Mouse (Mus musculus): ENCODE data around the gene Olfr824. TPM values are rescaled to one million over a fixed set of nuclear protein-coding genes. Genes with fewer than 3 reads are reported as not detected.
"Not testable (repeated sequence)": the region's sequence is repeated elsewhere in the genome, so short reads cannot be mapped to it uniquely, and the experiment has no call there.

Gene Olfr824
- not detected in 2 replicates for polyA plus RNA-seq (2014; fragmentation: Nextera tagmentation; extraction: Ambion mirVana)

GRCm38 (mm10) chr10:130129900-130130299 lies at the start of gene Olfr824:
TSS of gene Olfr824 (minus strand) at chr10:130130000.
- ATAC-seq (replicated peaks; ENCODE audit: low FRiP score); H3K4me1 ChIP-seq (replicated peaks; ENCODE audit: control insufficient read depth, insufficient read depth, low read length); H3K9me3 ChIP-seq (ENCODE audit: control insufficient read depth, low read length); H3K27ac ChIP-seq (ENCODE audit: low read depth, low read length); H3K36me3 ChIP-seq (ENCODE audit: control insufficient read depth, insufficient read depth, low read length); H3K4me3 ChIP-seq (ENCODE audit: low read depth, low read length); H3K4me2 ChIP-seq (ENCODE audit: low read depth, low read length, severe bottlenecking); H3K9ac ChIP-seq (ENCODE audit: low read length); DNase-seq (ENCODE audit: low spot score); H3K27me3 ChIP-seq (ENCODE audit: control insufficient read depth, insufficient read depth, low read length): not testable (repeated sequence)

GRCm38 (mm10) chr10:130166666-130167065 lies 36.9 kb upstream of the Olfr824 start, which contains the start of gene Olfr825:
TSS of gene Olfr825 (minus strand) at chr10:130166766.
- Histone ChIP-seq H3K9ac (ENCODE audit: low read length) (no peak within 1 kb of the TSS), H3K9me3 (ENCODE audit: control insufficient read depth, low read length) (no peaks in the 10 kb centered on the region), H3K36me3 (ENCODE audit: control insufficient read depth, insufficient read depth, low read length) (no peaks in the 10 kb centered on the region), H3K27ac (ENCODE audit: low read depth, low read length) (no peak within 1 kb of the TSS), H3K4me2 (ENCODE audit: low read depth, low read length, severe bottlenecking) (no peak within 1 kb of the TSS), H3K27me3 (ENCODE audit: control insufficient read depth, insufficient read depth, low read length) (no peaks in the 10 kb centered on the region), H3K4me3 (ENCODE audit: low read depth, low read length) (no peak within 1 kb of the TSS), H3K4me1 (replicated peaks; ENCODE audit: control insufficient read depth, insufficient read depth, low read length) (no peaks in the 10 kb centered on the region)
- no peak for DNase-seq (ENCODE audit: low spot score)
- ATAC-seq (replicated peaks; ENCODE audit: low FRiP score), result no peak

- H3K9me3 ChIP-seq (ENCODE audit: control insufficient read depth, low read length), result no peaks in the 10 kb centered on the region
- no peak overlapping the region for H3K4me3 ChIP-seq (ENCODE audit: low read depth, low read length)
- H3K9ac ChIP-seq (ENCODE audit: low read length), result no peak overlapping the region
- H3K27ac ChIP-seq (ENCODE audit: low read depth, low read length), result no peak overlapping the region
- H3K4me1 ChIP-seq (replicated peaks; ENCODE audit: control insufficient read depth, insufficient read depth, low read length), result no peaks in the 10 kb centered on the region
- ATAC-seq (replicated peaks; ENCODE audit: low FRiP score), result no peak
- H3K4me2 ChIP-seq (ENCODE audit: low read depth, low read length, severe bottlenecking), result no peak overlapping the region
- H3K36me3 ChIP-seq (ENCODE audit: control insufficient read depth, insufficient read depth, low read length), result no peaks in the 10 kb centered on the region
- H3K27me3 ChIP-seq (ENCODE audit: control insufficient read depth, insufficient read depth, low read length), result no peaks in the 10 kb centered on the region
- no peak for DNase-seq (ENCODE audit: low spot score)
Observed at GRCm38 (mm10) chr10:130165196-130165595, 35.4 kb upstream of the Olfr824 start.

- 87% methylated on average over 5 of the region's 5 CpGs for WGBS
- no peaks in the 10 kb centered on the region for H3K4me1 ChIP-seq (replicated peaks; ENCODE audit: control insufficient read depth, insufficient read depth, low read length)
- H3K27me3 ChIP-seq (ENCODE audit: control insufficient read depth, insufficient read depth, low read length), result no peaks in the 10 kb centered on the region
- no peak overlapping the region for H3K4me3 ChIP-seq (ENCODE audit: low read depth, low read length)
- H3K4me2 ChIP-seq (ENCODE audit: low read depth, low read length, severe bottlenecking), result no peak overlapping the region
- H3K36me3 ChIP-seq (ENCODE audit: control insufficient read depth, insufficient read depth, low read length), result no peaks in the 10 kb centered on the region
- H3K9ac ChIP-seq (ENCODE audit: low read length), result no peak overlapping the region
- H3K27ac ChIP-seq (ENCODE audit: low read depth, low read length), result no peak overlapping the region
- ATAC-seq (replicated peaks; ENCODE audit: low FRiP score) (no peak), DNase-seq (ENCODE audit: low spot score) (no peak)
- no peaks in the 10 kb centered on the region for H3K9me3 ChIP-seq (ENCODE audit: control insufficient read depth, low read length)
Observed at GRCm38 (mm10) chr10:130144121-130144520, 14.3 kb upstream of the Olfr824 start.

GRCm38 (mm10) chr10:130142481-130142880 lies 12.7 kb upstream of the Olfr824 start:
- H3K4me2 ChIP-seq (ENCODE audit: low read depth, low read length, severe bottlenecking); H3K9ac ChIP-seq (ENCODE audit: low read length); H3K27me3 ChIP-seq (ENCODE audit: control insufficient read depth, insufficient read depth, low read length); H3K4me3 ChIP-seq (ENCODE audit: low read depth, low read length); H3K4me1 ChIP-seq (replicated peaks; ENCODE audit: control insufficient read depth, insufficient read depth, low read length); ATAC-seq (replicated peaks; ENCODE audit: low FRiP score); H3K9me3 ChIP-seq (ENCODE audit: control insufficient read depth, low read length); H3K36me3 ChIP-seq (ENCODE audit: control insufficient read depth, insufficient read depth, low read length); DNase-seq (ENCODE audit: low spot score); H3K27ac ChIP-seq (ENCODE audit: low read depth, low read length): not testable (repeated sequence)
- WGBS, result 89% methylated on average over 5 of the region's 5 CpGs

GRCm38 (mm10) chr10:130134811-130135210 lies 5.0 kb upstream of the Olfr824 start:
- ATAC-seq (replicated peaks; ENCODE audit: low FRiP score) (no peak), DNase-seq (ENCODE audit: low spot score) (no peak)
- no peak overlapping the region for H3K4me2 ChIP-seq (ENCODE audit: low read depth, low read length, severe bottlenecking)
- no peaks in the 10 kb centered on the region for H3K36me3 ChIP-seq (ENCODE audit: control insufficient read depth, insufficient read depth, low read length)
- no peaks in the 10 kb centered on the region for H3K27me3 ChIP-seq (ENCODE audit: control insufficient read depth, insufficient read depth, low read length)
- no peak overlapping the region for H3K9ac ChIP-seq (ENCODE audit: low read length)
- H3K4me1 ChIP-seq (replicated peaks; ENCODE audit: control insufficient read depth, insufficient read depth, low read length), result no peaks in the 10 kb centered on the region
- H3K9me3 ChIP-seq (ENCODE audit: control insufficient read depth, low read length), result no peaks in the 10 kb centered on the region
- H3K4me3 ChIP-seq (ENCODE audit: low read depth, low read length), result no peak overlapping the region
- H3K27ac ChIP-seq (ENCODE audit: low read depth, low read length), result no peak overlapping the region

- not testable (repeated sequence) for H3K4me3 ChIP-seq (ENCODE audit: low read depth, low read length); H3K27ac ChIP-seq (ENCODE audit: low read depth, low read length); H3K4me1 ChIP-seq (replicated peaks; ENCODE audit: control insufficient read depth, insufficient read depth, low read length); H3K27me3 ChIP-seq (ENCODE audit: control insufficient read depth, insufficient read depth, low read length); H3K9me3 ChIP-seq (ENCODE audit: control insufficient read depth, low read length); H3K4me2 ChIP-seq (ENCODE audit: low read depth, low read length, severe bottlenecking); H3K36me3 ChIP-seq (ENCODE audit: control insufficient read depth, insufficient read depth, low read length); H3K9ac ChIP-seq (ENCODE audit: low read length); DNase-seq (ENCODE audit: low spot score); ATAC-seq (replicated peaks; ENCODE audit: low FRiP score)
- 47% methylated on average over 3 of the region's 3 CpGs for WGBS
Observed at GRCm38 (mm10) chr10:130116045-130116444, 13.8 kb downstream of the Olfr824 start.

GRCm38 (mm10) chr10:130115283-130115682 lies 14.5 kb downstream of the Olfr824 start, which contains the start of gene Olfr823:
TSS of gene Olfr823 (minus strand) at chr10:130115383.
- 89% methylated on average over 1 of the region's 1 CpGs for WGBS
- not testable (repeated sequence) for H3K27me3 ChIP-seq (ENCODE audit: control insufficient read depth, insufficient read depth, low read length); H3K4me2 ChIP-seq (ENCODE audit: low read depth, low read length, severe bottlenecking); H3K9me3 ChIP-seq (ENCODE audit: control insufficient read depth, low read length); H3K27ac ChIP-seq (ENCODE audit: low read depth, low read length); H3K4me3 ChIP-seq (ENCODE audit: low read depth, low read length); H3K36me3 ChIP-seq (ENCODE audit: control insufficient read depth, insufficient read depth, low read length); DNase-seq (ENCODE audit: low spot score); ATAC-seq (replicated peaks; ENCODE audit: low FRiP score); H3K4me1 ChIP-seq (replicated peaks; ENCODE audit: control insufficient read depth, insufficient read depth, low read length); H3K9ac ChIP-seq (ENCODE audit: low read length)

GRCm38 (mm10) chr10:130096104-130096503 lies 33.7 kb downstream of the Olfr824 start:
- H3K36me3 ChIP-seq (ENCODE audit: control insufficient read depth, insufficient read depth, low read length), result no peaks in the 10 kb centered on the region
- H3K9me3 ChIP-seq (ENCODE audit: control insufficient read depth, low read length), result no peaks in the 10 kb centered on the region
- no peaks in the 10 kb centered on the region for H3K4me1 ChIP-seq (replicated peaks; ENCODE audit: control insufficient read depth, insufficient read depth, low read length)
- DNase-seq (ENCODE audit: low spot score), result no peak
- H3K9ac ChIP-seq (ENCODE audit: low read length), result no peak overlapping the region
- H3K27ac ChIP-seq (ENCODE audit: low read depth, low read length), result no peak overlapping the region
- no peaks in the 10 kb centered on the region for H3K27me3 ChIP-seq (ENCODE audit: control insufficient read depth, insufficient read depth, low read length)
- no peak for ATAC-seq (replicated peaks; ENCODE audit: low FRiP score)
- no peak overlapping the region for H3K4me2 ChIP-seq (ENCODE audit: low read depth, low read length, severe bottlenecking)
- no peak overlapping the region for H3K4me3 ChIP-seq (ENCODE audit: low read depth, low read length)

Measured in forebrain, embryonic 11.5 days (tissue).